Mouse (Mus musculus) inflammation-experienced regulatory T-cells, adult 6 months (primary cell): ENCODE results near the gene Creb5. TPM values are rescaled to one million over a fixed set of nuclear protein-coding genes. Genes with fewer than 3 reads are reported as not detected.

Experiments used
- ATAC-seq: one replicate; pipeline ENCODE4 v1.8.0; 2017
- polyA plus RNA-seq, 3 experiments: library from polyadenylated mRNA; unstranded; fragments of 100-300 nt; shearing (Covaris generic); gene quantifications; one replicate each; pipeline ENCODE4 v1.2.1; 2017

The Creb5 gene
- polyA plus RNA-seq, 3 experiments from 2014 or later = 0.27 to 0.41 TPM; not detected in 1

GRCm38 (mm10) chr6:53319543-53320325, 32.7 kb downstream of the Creb5 start:
- ATAC-seq = no peak

- no peak for ATAC-seq
Measured at GRCm38 (mm10) chr6:53337398-53337797, 50.3 kb downstream of the Creb5 start.

- no peak for ATAC-seq
Measured at GRCm38 (mm10) chr6:53352311-53352960, 65.4 kb downstream of the Creb5 start.

DNA sequence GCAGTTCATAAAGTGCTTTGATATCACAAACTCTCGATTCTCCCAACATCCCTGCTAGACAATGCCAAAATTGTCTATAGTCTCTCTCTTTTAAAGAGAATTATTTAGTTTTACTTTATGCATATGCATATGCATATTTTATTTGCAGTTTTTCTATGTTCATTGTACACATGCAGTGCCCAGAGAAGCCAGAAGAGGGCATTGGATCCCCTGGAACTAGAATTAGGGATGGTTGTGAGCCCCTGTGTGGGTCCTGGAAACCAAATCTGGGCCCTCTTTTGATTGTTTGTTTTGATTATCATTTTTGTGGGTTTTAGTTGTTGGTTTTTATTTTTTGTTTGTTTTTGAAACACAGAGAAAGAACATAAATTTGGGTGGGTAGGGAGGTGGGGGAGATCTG, 69.3 kb downstream of the Creb5 start:
- no peak for ATAC-seq

GRCm38 (mm10) chr6:53363535-53363934, 76.5 kb downstream of the Creb5 start:
- no peak for ATAC-seq

DNA sequence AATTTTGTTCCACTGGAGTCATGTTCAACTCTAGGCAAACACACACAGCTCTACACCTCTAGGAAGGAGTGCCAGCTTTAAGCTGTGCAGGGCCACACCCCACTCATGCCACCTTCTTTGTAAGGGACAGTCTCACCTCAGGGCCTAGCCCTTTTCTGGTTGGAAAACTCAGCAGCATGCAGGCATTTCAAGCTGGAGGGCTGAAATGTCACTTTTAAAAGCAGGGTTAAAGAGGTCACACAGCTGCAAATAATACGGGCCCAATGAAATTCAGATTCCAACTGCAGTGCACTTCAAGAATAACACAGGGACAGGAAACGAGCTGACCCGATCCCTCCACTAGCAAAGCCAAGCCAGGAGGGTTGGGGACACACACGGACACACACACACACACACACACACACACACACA, 76.9 kb downstream of the Creb5 start:
- ATAC-seq = no peak

GRCm38 (mm10) chr6:53369147-53369546, 82.1 kb downstream of the Creb5 start:
- no peak for ATAC-seq

- ATAC-seq = peak; percentile 68
Measured at GRCm38 (mm10) chr6:53369928-53370327, 82.9 kb downstream of the Creb5 start.

- no peak for ATAC-seq
Measured at GRCm38 (mm10) chr6:53371962-53372361, 84.9 kb downstream of the Creb5 start.

- no peak for ATAC-seq
Measured at GRCm38 (mm10) chr6:53374315-53374941, 87.4 kb downstream of the Creb5 start.

DNA sequence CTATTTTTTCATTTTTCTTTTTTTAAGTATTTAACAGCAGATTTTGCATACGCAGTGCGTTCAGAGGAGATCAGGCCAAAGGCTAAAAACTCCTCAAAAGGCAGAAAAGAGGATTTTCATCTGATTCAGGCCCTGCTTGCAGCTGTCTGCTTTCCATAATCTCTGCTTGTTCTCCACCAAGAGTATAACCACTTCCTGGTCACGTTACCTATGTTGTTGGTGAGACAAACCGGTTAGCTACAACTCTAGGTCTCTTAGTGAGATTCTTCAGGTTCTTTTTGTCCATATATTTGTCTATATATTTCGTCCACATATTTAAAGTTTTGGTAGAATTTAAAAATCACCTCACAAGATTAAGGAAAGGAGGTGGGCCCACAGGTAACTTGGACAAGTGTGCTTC, 102.2 kb downstream of the Creb5 start:
- ATAC-seq = peak; percentile 55

GRCm38 (mm10) chr6:53390413-53390812, 103.3 kb downstream of the Creb5 start:
- peak; percentile 69 for ATAC-seq

DNA sequence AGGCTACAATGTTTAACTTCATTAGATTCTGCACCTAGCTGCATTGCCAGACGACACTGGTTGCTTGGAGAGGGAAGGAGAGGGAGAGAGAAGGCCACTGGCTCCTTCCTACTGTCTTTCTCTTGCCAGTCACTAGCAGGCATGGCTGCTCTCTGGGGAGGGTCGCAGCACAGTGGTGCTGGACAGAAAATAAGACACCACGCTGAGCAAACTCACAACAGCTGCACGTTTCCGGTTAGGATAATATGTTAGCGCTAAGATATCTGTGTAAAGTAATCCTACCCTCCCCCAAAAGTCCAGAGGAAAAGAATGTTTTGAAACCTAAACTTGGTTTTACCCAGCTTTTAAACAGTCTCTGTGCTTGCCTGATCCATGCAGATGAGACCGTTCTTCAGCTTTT, 107.0 kb downstream of the Creb5 start:
- no peak for ATAC-seq

GRCm38 (mm10) chr6:53395208-53395607, 108.1 kb downstream of the Creb5 start:
- no peak for ATAC-seq

DNA sequence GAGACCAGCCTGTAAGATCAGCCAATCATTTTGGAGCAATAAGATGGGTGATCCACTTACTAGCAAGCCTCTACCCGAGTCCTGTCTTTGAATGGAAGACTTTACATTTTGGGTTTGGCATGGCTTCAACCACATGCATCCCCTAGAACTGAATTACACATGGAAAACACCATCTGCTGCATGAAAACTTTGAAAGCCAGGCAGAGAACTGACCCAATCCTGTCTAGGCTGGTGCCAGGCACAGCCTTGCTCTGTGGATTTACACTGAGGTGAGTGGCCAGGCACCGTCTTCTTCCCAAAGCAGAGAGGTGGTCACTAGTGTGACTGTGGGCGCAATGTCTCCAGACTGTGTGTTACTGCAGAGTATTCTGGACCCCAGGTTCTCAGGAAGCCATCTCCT, 109.4 kb downstream of the Creb5 start:
- ATAC-seq = no peak

GRCm38 (mm10) chr6:53397797-53398196, 110.7 kb downstream of the Creb5 start:
- no peak for ATAC-seq

DNA sequence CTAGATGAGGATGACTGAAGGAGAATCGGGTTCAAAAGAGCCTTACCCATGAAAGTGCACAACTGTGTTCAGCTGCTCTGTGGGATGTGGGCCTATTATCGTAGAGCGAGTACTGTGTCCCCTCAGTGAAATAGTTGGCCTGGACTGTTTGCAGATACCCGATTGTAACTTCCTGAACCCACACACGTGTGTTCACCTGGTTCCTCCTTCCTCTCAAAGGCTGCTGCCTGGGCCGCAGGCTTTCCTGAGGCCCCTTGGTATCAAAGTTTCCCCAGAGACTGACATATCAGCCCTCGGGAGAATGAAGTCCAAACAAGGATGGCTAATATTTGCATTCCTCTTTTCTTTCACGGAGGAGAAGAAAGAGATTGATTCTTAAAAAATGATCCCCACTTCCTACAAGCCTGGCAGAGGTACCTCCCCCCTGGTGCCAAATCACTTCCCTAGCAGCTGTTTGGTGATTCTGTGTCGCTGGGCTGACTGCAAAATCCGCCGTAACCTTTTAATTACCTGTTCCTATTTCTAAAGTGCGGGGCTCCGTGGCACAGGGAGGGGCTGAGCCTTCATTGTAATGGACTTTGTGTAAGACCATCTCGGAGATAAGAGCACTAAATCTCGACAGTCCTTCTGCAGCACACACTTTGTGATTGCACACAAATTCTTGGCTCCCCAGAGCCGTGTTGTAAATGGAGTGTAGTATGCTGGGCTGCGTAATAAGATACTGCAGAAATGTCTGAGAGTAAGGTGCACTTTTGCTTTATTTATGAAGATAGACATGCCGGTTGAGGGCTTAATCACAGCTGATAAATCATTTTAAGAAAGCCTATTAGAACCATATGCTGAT, 111.4 kb downstream of the Creb5 start:
- no peak for ATAC-seq

DNA sequence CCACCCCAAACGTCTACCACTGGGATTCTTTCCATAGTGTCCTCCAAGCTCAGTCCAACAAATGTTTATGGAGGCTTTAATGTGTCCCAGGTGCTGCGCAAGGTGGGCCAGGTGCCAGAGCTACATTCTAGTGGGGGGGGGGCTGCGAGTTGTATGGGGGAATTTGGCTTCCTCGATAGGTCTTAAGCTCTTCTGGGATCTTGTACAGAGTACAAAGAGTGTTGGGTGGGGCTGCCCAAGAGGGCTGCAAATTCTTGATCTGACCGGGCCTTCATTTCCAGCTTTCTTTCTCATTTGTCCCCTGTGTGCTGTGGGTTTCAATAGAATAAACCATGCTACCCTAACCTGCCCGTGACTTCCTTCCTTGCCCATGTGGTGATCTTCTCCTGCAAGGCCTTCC, 114.3 kb downstream of the Creb5 start:
- no peak for ATAC-seq

DNA sequence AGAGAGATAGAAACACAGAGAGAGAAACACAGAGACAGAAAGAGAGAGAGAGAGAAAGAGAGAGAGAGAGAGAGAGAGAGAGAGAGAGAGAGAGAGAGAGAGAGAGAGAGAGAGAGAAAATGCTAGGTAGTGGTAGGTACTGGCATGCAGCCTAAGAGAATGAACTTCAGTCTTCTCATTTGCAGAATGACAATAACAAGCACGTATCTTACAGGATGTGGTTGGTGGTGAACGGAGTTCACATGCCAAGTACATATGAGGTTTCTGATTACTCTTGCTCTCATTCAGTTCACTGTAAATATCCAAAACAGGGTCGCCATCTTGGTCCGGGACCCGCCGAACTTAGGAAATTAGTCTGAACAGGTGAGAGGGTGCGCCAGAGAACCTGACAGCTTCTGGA, 115.5 kb downstream of the Creb5 start:
- ATAC-seq = peak; percentile 100

DNA sequence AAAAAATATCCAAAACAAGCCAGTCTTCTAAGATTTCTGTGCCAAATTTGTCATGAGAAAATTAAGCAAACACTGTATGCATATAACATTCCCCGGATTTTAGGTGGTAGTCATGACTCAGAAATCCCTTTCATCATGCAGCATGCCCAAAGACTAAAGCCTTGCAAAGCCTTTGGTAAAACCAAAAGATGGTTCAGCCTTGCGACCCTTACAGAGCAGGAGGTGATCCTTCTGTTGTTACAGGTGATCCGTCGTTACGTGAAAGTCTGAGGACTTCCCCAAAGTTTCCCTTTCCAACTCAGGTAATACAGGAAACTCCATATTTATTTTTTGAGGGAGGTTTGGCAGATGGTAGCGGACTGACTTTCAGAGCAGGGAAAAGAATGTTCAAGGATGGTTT, 122.1 kb downstream of the Creb5 start:
- ATAC-seq = peak; percentile 56

- ATAC-seq = no peak
Measured at GRCm38 (mm10) chr6:53421345-53421744, 134.3 kb downstream of the Creb5 start.

DNA sequence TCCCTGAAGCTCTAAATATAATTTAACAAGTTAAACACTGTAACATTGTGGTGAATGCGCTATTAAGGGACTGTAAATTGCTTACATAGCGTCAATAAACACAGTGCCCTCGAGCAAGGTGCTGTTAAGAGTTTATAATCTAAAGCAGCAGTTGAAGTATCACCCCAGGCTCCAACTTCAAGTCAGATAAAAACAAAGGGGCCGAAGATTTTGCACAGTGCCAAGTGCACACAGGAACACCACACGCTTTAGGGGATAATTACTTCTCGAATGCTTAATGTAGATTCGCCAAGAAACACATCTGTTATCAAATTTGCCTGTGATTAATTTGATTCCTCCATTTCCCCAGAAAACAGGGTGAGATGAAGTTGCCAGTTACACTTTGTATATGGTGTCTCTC, 142.3 kb downstream of the Creb5 start:
- ATAC-seq = no peak

DNA sequence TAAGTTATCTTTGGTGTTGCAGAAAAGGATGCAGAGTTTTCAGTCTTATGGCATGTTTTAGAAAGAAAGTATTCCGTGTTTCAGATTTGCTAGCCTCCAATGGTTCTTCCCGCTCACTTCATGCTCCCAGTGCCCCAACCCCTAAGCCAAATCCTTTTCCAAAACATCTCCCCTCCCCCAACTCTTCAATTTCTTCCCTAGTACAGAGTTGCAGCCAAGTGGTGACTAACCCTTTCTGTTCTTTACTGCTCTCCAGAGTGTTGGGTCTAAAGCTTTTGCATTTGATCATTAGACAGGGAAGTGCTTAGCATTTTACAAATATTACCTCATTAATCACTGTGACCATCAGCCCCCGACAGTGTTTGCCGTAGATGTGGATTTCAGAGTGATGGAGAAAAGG, 142.8 kb downstream of the Creb5 start:
- ATAC-seq = no peak
